Mouse (Mus musculus): ENCODE measurements around the gene Gcg. TPM values are rescaled to one million over a fixed set of nuclear protein-coding genes. Genes with fewer than 3 reads are reported as not detected.
A peak's percentile ranks its signal among the peaks of the same experiment; 100 is the strongest.

The Gcg gene
- total RNA-seq, 2 experiments from 2014 or later = 0.50 TPM; not detected in 1

DNA sequence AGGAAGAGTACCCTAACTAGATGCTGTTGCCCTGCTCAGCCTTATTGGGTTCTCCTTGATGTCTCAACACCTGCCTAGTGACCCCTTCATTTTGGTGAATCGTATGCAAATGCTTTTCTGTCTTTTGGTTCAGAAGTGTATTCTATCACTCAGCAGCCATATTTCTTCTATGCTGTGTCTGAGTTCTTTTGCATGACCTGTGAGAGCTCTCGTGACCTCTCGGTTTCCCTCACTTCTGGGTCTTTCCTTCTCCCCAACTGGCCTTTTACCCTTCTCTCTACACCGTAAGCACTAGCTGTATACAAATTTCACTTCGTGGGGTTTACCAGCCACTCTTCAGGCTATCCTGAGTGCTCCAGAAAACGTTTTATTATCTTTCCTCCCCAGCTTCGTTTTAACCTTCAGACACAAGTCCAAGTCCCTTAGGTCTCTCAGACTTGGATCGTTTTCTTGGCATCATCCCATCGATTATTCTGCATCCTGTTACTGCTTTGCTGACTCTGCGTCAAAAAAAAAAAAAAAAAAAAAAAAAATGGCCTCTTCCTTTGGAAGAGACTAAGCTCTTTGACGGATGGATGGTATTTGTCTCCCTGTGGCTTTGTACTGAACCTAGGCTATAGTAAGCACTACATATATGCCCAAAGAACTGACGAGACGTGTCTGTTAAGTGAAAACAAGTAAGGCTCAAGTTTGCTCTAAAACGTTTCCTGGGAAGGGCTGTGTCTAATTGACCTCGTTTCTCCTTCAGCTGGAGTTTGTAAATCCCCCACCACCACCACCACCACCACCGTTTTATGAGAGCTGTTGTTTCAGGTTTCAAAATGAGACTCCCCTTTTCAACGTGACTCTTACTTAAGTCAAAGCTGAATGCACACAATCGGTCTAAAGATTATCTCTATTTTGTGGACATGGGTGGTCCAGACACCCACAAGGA, 23.9 kb downstream of the Gcg start:
- no peak for DNase-seq (ENCODE audit: extremely low spot score in 1 of 2, low spot score in 2 of 2)
- intact Hi-C loops (cut with DNase I) = loop anchor here (2.0 to 5.0 kb wide), 7 partner anchors 113 to 805 kb away; no protein-coding TSS in a partner anchor
- H3K4me3 ChIP-seq = no peak overlapping the region
- TF ChIP-seq CTCF (IDR thresholded peaks at IDR 0.05) = no peak
- peak overlapping the region; percentile 68 for H3K27ac ChIP-seq

DNA sequence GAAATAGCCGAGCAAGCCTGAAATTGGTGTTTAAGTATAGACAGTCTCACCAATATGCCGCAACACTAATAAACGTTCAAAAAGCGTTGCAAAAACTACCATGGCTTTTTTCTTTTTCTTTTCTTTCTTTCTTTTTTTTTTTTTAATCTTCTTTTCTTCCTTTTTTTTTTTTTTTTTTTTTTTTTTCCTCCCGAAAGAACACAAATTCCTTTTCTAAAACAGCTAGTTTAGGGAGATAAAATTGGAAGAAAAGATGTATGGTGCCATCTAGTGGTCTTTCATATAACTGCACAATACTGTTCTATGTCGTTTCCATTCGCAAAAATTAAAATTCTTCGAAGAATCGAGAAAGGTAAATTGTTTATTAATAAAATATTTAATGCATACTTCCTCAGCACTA, 25.4 kb downstream of the Gcg start:
- intact Hi-C loops (cut with DNase I) = loop anchor here (2.0 to 5.0 kb wide), 6 partner anchors 111 to 803 kb away; no protein-coding TSS in a partner anchor
- TF ChIP-seq CTCF (IDR thresholded peaks at IDR 0.05) = peak; percentile 79
- H3K27ac ChIP-seq = peak overlapping the region; percentile 56
- DNase-seq (ENCODE audit: extremely low spot score in 1 of 2, low spot score in 2 of 2) = no peak
- H3K4me3 ChIP-seq = peak overlapping the region; percentile 36

DNA sequence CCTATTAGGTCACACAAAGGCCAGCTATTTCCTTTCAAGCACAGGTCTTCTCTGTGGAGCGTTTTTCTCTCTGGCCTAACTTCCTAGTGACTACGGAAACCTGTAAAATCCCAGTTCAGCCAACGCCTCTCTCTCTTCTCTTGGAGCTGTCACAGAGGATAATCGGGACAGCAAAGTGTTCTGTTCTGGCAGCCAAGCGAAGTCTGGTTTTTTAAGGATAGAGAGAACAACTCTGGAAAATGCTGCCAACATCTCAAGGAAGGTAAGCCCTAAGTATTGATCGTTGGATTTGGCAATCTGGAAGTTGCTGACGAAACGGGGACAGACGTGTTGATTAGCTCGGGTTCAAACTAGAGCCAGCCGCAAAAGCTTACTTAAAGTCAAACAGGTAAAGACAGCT, 28.5 kb downstream of the Gcg start:
- Histone ChIP-seq H3K4me3 (no peak overlapping the region), H3K27ac (peak overlapping the region; percentile 80)
- intact Hi-C loops (cut with DNase I) = loop anchor here (5.0 kb wide), 4 partner anchors 153 to 643 kb away; partner anchors contain the start of gene Slc4a10
- no peak for DNase-seq (ENCODE audit: extremely low spot score in 1 of 2, low spot score in 2 of 2)
- TF ChIP-seq CTCF (IDR thresholded peaks at IDR 0.05) = no peak

DNA sequence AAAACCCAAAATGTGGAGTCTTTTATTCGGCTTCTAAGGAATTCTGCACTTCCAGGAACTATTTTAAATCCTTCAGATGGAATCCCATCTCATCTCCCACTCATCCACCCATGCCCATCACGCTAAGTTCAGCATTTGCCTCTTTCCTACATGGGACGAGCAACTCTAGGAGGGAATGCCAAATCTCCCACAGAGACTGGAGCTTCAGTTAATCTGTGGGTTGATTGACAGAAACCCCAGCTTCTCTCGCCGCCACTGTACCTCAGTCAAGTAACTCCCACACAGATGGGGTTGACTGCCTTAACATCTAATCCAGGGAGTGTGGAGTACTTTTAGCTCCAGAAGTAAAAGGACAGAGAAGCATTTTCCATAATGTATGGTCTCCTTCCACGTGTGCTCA, 29.4 kb downstream of the Gcg start:
- Histone ChIP-seq H3K27ac (peak overlapping the region; percentile 80), H3K4me3 (no peak overlapping the region)
- intact Hi-C loops (cut with DNase I) = loop anchor here (5.0 kb wide), 2 partner anchors 152 to 407 kb away; partner anchors contain the start of gene Slc4a10
- no peak for TF ChIP-seq CTCF (IDR thresholded peaks at IDR 0.05)
- peak in 1 of 2 experiments; percentile 13 for DNase-seq (ENCODE audit: extremely low spot score in 1 of 2, low spot score in 2 of 2)

DNA sequence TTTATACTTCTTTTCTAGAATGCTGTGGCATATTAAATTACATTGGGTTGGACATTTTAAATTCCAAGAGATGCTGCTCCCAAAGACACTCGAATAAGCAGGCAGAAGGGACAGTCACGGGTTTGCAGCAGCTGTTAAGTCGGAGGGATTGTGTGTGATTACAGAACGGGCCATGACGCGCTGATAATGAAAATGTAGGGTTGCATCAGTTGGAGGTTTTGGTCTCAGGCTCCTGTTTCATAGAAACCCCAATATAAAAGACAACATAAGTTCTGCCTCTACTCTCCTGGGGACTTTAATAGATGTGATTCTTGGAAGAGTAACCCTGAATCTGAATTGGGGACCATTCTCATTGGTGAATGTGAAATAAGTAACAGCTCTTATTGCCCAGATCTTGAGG, 33.1 kb downstream of the Gcg start:
- no peak for DNase-seq (ENCODE audit: extremely low spot score in 1 of 2, low spot score in 2 of 2)
- no peak for TF ChIP-seq CTCF (IDR thresholded peaks at IDR 0.05)
- no peak overlapping the region for H3K4me3 ChIP-seq
- no peak overlapping the region for H3K27ac ChIP-seq
- intact Hi-C loops (cut with DNase I) = loop anchor here (5.0 kb wide), 2 partner anchors 148 to 403 kb away; partner anchors contain the start of gene Slc4a10

DNA sequence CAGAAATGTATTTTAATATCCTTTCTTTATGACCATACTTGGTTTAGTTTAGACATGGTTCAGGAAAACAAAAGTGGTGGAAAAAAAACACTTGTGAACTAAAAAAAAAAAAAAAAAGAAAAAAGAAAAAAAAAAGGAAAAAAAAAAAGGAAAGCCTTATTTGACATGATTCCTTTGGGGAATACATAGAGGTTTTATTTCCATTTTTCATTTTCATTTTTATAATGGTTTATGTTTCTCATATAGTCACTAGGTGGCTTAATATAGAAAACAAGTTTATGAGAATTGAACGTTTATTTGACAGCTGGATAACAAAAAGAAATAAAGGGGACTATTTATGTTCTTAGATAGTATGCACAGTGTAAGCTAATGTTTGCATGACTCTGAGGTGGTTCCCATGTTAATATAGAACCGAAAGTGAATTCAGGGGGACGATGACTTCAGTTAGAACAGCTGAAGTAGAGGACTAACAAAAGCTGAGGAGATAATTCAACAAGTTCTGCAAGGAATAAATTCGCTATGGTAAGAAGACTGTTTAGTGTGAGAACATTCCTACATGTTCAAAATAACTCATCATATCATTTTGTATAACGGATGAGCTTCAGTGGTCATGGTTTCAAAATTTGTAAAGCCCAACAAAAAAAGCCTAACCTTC, 33.6 kb downstream of the Gcg start:
- H3K4me3 ChIP-seq = no peak overlapping the region
- H3K27ac ChIP-seq = no peak overlapping the region
- no peak for DNase-seq (ENCODE audit: extremely low spot score in 1 of 2, low spot score in 2 of 2)
- intact Hi-C loops (cut with DNase I) = loop anchor here (5.0 kb wide), 2 partner anchors 148 to 403 kb away; partner anchors contain the start of gene Slc4a10
- no peak for TF ChIP-seq CTCF (IDR thresholded peaks at IDR 0.05)

DNA sequence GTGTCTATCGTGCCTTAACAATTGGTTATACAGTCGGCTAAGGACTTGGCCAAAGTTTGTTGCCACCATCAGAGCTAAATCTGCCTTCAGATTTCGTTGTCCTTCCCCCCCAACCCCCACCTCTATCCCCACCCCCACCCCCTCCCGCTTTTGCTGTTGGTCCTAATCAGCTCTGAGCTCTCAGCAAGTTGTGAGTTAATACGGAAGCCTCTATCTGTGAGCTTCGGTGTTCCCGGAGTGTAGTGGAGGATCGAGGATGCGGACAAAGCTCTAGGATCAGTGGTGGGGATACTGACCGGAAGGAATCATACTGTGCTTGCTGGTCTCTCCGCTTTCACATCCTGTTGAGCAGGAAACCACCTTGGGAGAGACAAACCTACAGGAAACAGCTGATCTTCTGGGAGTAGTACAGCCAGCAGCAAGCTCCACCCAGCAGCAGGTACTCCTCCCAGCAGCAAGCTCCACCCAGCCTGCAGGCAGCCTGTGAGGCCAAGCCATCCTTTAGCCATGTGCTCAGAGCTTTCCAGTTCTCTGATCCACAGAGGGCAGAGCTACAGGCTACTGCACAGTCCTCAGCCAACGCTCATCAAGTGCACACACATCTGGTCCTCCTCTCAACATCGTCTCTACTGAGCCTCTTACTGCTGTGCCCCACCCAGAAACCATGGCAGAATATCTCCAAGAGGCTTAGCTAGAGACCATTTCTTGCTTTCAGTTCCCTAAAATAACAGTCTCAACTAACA, 42.5 kb downstream of the Gcg start:
- no peak for TF ChIP-seq CTCF (IDR thresholded peaks at IDR 0.05)
- intact Hi-C loops (cut with DNase I) = no loop called here
- Histone ChIP-seq H3K27ac (no peak overlapping the region), H3K4me3 (no peak overlapping the region)
- no peak for DNase-seq (ENCODE audit: extremely low spot score in 1 of 2, low spot score in 2 of 2)

DNA sequence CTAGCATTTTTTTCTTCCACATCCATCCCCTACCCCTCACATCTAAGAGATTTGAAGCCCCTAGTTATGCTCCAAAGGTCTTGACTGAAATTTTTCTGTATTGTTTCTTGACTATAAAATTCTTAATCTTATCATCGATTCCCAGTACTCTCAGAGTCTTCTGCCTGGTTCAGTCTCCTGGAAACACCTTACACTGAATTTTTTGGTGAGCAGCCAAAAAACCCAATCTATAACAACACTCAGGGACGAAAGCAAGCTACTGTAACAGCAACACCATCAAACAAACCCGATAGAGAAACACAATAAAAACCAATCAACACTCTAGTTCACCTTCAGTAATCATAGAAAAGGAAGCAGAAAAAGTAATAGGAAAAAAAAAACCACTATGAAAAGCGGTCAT, 43.4 kb downstream of the Gcg start:
- Histone ChIP-seq H3K4me3 (no peak overlapping the region), H3K27ac (no peak overlapping the region)
- intact Hi-C loops (cut with DNase I) = no loop called here
- DNase-seq (ENCODE audit: extremely low spot score in 1 of 2, low spot score in 2 of 2) = no peak
- TF ChIP-seq CTCF (IDR thresholded peaks at IDR 0.05) = no peak

DNA sequence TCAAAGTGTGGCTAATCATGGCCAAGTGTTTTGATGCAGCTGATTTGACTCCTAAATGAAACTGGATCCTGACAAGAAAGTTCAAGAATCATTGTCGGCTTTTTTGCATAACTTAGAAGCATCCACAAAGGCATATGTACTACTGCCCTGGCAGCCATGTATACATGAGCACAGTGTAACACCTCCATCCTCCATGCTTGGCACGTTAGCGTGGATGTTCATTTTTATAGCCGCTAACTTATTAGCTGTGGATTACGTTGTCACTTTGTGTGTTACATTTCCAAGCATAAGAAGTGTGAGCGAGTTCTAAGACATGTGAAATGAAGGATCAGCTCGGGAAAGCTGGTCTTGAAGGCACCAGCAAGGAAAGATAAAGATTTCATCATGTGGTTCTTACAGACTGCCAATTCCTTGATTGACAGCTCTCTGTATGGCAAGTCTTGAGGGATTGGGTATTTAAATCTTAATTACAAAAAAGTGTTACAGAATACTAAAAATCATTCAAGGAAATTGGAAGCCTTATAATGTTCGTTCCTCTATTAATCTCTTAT, 52.1 kb downstream of the Gcg start:
- H3K27ac ChIP-seq = no peak overlapping the region
- TF ChIP-seq CTCF (IDR thresholded peaks at IDR 0.05) = no peak
- intact Hi-C loops (cut with DNase I) = no loop called here
- H3K4me3 ChIP-seq = no peak overlapping the region
- no peak for DNase-seq (ENCODE audit: extremely low spot score in 1 of 2, low spot score in 2 of 2)

DNA sequence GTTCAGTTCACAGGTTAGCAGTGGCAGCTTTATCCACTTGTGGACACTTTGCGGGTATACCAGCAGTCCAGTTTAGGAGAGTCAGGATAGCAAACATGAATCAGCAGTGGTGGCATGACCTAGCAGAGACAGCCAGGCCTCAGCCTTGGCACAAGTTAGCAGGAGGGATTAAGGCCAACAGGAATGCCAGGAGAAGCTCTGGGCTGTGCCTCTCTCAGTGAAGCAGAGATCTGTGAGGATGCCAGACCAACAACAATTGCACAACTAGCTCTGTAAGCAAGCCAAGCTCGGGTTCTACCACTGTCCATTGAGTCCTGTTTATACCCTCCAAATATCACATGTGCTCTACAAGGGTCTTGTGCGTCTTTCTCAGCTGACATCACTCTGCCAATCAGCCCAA, 57.5 kb downstream of the Gcg start:
- intact Hi-C loops (cut with DNase I) = no loop called here

More for the DNA sequence above, 57.5 kb downstream of the Gcg start:
- no peak for TF ChIP-seq CTCF (IDR thresholded peaks at IDR 0.05)
- DNase-seq (ENCODE audit: extremely low spot score in 1 of 2, low spot score in 2 of 2) = no peak
- H3K4me3 ChIP-seq = no peak overlapping the region
- H3K27ac ChIP-seq = no peak overlapping the region

Other genes with a start within 250 kb of the Gcg start
- gene Dpp4, start 71.4 kb downstream of the Gcg start, total RNA-seq (2021) = 1 to 10 TPM; 1.4 to 4.6 TPM
- gene Fap, start 90.4 kb upstream of the Gcg start, total RNA-seq (2021) = 1 to 10 TPM; 4.0 to 4.2 TPM
- gene Ifih1, start 162.6 kb upstream of the Gcg start, total RNA-seq (2021) = 1 to 10 TPM; 2.6 TPM
- 10 to 100 TPM; 12.7 to 22.3 TPM for gene Gca, start 180.6 kb upstream of the Gcg start, total RNA-seq (2021)